In genomic region chr6:115601715-115602523, GRCm38 (mm10) we compare ENCODE assay signal across 8 mouse cellular contexts. TPM values are rescaled to one million over a fixed set of nuclear protein-coding genes. Genes with fewer than 3 reads are reported as not detected.
DNase-seq lines count a peak whose midpoint lies in the region; ATAC-seq and TF ChIP-seq lines count a peak whose summit lies in the region.

TSS of gene Mkrn2 (plus strand) at chr6:115601902.

- DNase-seq in Muller cell, postnatal 12 days (ENCODE audit: inconsistent ontology term), result peak; percentile 86
- peak; percentile 85 for DNase-seq in cerebellum, adult 8-10 months
- DNase-seq in layer of hippocampus, adult 8-10 months (ENCODE audit: low spot score in 2 of 2), result peak; percentile 50 to 79
- DNase-seq in lung, postnatal 0 days (ENCODE audit: low spot score), result peak; percentile 80
- peak; percentile 76 for DNase-seq in ovary, postnatal 10 days (ENCODE audit: low spot score)
- DNase-seq in thymus, postnatal 0 days (ENCODE audit: low spot score), result peak; percentile 88

- H3K36me3 ChIP-seq in lung, postnatal 0 days (ENCODE audit: insufficient read depth, low read length), result no peaks in the 10 kb centered on the region

- no peaks in the 10 kb centered on the region for H3K27me3 ChIP-seq in lung, postnatal 0 days (replicated peaks; ENCODE audit: insufficient read depth, low read length)

- H3K9me3 ChIP-seq in lung, postnatal 0 days (ENCODE audit: low read length), result no peaks in the 10 kb centered on the region

- 5% methylated on average over 54 of the region's 61 CpGs for WGBS in lung, postnatal 0 days

- H3K9ac ChIP-seq in lung, postnatal 0 days (replicated peaks; ENCODE audit: low read depth), result peak within 1 kb of the TSS; percentile 76

- H3K4me2 ChIP-seq in lung, postnatal 0 days (replicated peaks; ENCODE audit: low read depth, low read length), result peak within 1 kb of the TSS; percentile 67

- ATAC-seq in frontal cortex, adult (ENCODE audit: low TSS enrichment), result peak; percentile 87
- ATAC-seq in hematopoietic stem cell, adult 5-6 weeks (replicated peaks in 1 of 2; ENCODE audit: insufficient read depth in 1 of 2, low FRiP score in 2 of 2, low TSS enrichment in 1 of 2, low read depth in 1 of 2, poor library complexity in 2 of 2, severe bottlenecking in 2 of 2), result peak; percentile 81 to 88
- ATAC-seq in lung, postnatal 0 days, result peak; percentile 95

- H3K4me1 ChIP-seq in lung, postnatal 0 days (ENCODE audit: insufficient read depth, low read depth, low read length), result peaks cover 7% of the 10 kb centered on the region; the same call in 1 of the 2 replicates

- TF ChIP-seq EP300 in lung, postnatal 0 days (IDR thresholded peaks at IDR 0.05), result no peak

- H3K27ac ChIP-seq in lung, postnatal 0 days (ENCODE audit: low read length), result peak within 1 kb of the TSS; percentile 86

- no peak for TF ChIP-seq CTCF in lung, postnatal 0 days (IDR thresholded peaks at IDR 0.05)

- peak within 1 kb of the TSS; percentile 92 for H3K4me3 ChIP-seq in lung, postnatal 0 days (ENCODE audit: low read depth, low read length)

RNA-seq across cellular contexts. Expression of gene Mkrn2, which starts in this region (rescaled TPM):
- total RNA-seq in hematopoietic stem cell, adult 5-6 weeks (2017), result 19.6 and 22.3 TPM in 2 replicates
- total RNA-seq in layer of hippocampus, adult 8-10 months (2022), result 10 to 100 TPM; 33.8 to 37.8 (median 34.4) TPM
- 18.8 and 21.3 TPM in 2 replicates for polyA plus RNA-seq in lung, postnatal 0 days (2015; fragmentation: Nextera tagmentation; extraction: Ambion mirVana)
- 33.7 and 38.9 TPM in 2 replicates for polyA plus RNA-seq in thymus, postnatal 0 days (2015; fragmentation: Nextera tagmentation; extraction: Ambion mirVana)

Comparison
In these comparisons a context has a peak if more than half of its experiments do, and no peak if none do; other contexts are left out.
1. Peak in every context shown above with its lines: DNase-seq, ATAC-seq, H3K4me3 ChIP-seq and H3K27ac ChIP-seq.